Mouse (Mus musculus) C2C12 (cell line): ENCODE results near the gene Snrnp25. TPM values are rescaled to one million over a fixed set of nuclear protein-coding genes. Genes with fewer than 3 reads are reported as not detected.

Experiments used
- H3K27me3 ChIP-seq: one replicate; pipeline ENCODE4 v1.6.1; 2011; ENCODE audit not compliant: control insufficient read depth, insufficient read depth, insufficient read length
- H3K36me3 ChIP-seq: one replicate; pipeline ENCODE4 v1.6.1; 2011; ENCODE audit not compliant: control insufficient read depth, insufficient read depth
- H3K4me3 ChIP-seq: one replicate; pipeline ENCODE4 v1.5.1; 2011; ENCODE audit warnings: mild to moderate bottlenecking, control low read depth; ENCODE audit not compliant: poor library complexity, insufficient read depth, severe bottlenecking
- H3K79me2 ChIP-seq: one replicate; pipeline ENCODE4 v1.6.1; 2011; ENCODE audit not compliant: control insufficient read depth, insufficient read depth
- H3K79me3 ChIP-seq: one replicate; pipeline ENCODE4 v1.6.1; 2011; ENCODE audit warnings: low read depth, control low read depth
- H3ac ChIP-seq: one replicate; pipeline ENCODE3; 2011; ENCODE audit warnings: low read depth; ENCODE audit not compliant: control insufficient read depth, insufficient read length
- CEBPB ChIP-seq: IDR thresholded peaks from one replicate; pipeline ENCODE4 v1.6.1; 2011; ENCODE audit warnings: low read depth, mild to moderate bottlenecking, control low read depth, moderate library complexity
- CTCF ChIP-seq: IDR thresholded peaks from one replicate; pipeline ENCODE4 v1.5.1; 2011; ENCODE audit not compliant: control insufficient read depth, insufficient read depth, insufficient read length
- FOSL1 ChIP-seq: IDR thresholded peaks from one replicate; pipeline ENCODE4 v1.8.0; 2011; ENCODE audit warnings: mild to moderate bottlenecking, low read length; ENCODE audit not compliant: poor library complexity, insufficient read depth, severe bottlenecking
- MAX ChIP-seq: IDR thresholded peaks from one replicate; pipeline ENCODE4 v1.6.1; 2011; ENCODE audit warnings: mild to moderate bottlenecking, control low read depth
- MYOD1 ChIP-seq: IDR thresholded peaks from one replicate; pipeline ENCODE4 v1.6.1; 2011; ENCODE audit warnings: low read depth; ENCODE audit not compliant: control insufficient read depth, insufficient read length
- MYOG ChIP-seq: IDR thresholded peaks from one replicate; pipeline ENCODE4 v1.6.1; 2011; ENCODE audit not compliant: control insufficient read depth, insufficient read length; ENCODE audit errors: extremely low read depth
- USF1 ChIP-seq: IDR thresholded peaks from one replicate; pipeline ENCODE4 v1.6.1; 2011; ENCODE audit warnings: low read depth, mild to moderate bottlenecking, control low read depth, moderate library complexity
- long read RNA-seq, 2 experiments: library from polyadenylated mRNA; unstranded; transcript quantifications; one replicate each; pipeline ENCODE4 v2.0.0; 2019 to 2020
- polyA plus RNA-seq: library from polyadenylated mRNA; unstranded; fragments of >200 nt; fragmentation: generic; extraction: Trizol; gene quantifications from one replicate; pipeline ENCODE4 v1.2.1, GENCODE M21; 2012; ENCODE audit warnings: missing spikeins

Snrnp25 gene
- polyA plus RNA-seq, result 63.0 TPM
- long read RNA-seq, experiment 1, transcript Snrnp25-201 (5 exons, 821 nt), result major isoform, 31 of 35 reads
- long read RNA-seq, experiment 1, partial matches to known transcripts, result 1 of 35 reads
- long read RNA-seq, experiment 1, other reads (novel, unspliced or antisense), result 2 of 35 reads
- long read RNA-seq, experiment 2, transcript Snrnp25-201 (5 exons, 821 nt), result major isoform, 8 of 10 reads
- long read RNA-seq, experiment 2, partial matches to known transcripts, result 0 of 10 reads
- long read RNA-seq, experiment 2, other reads (novel, unspliced or antisense), result 2 of 10 reads

- H3K79me2 ChIP-seq, result no peaks in the 10 kb centered on the region
- H3ac ChIP-seq, result peak within 1 kb of the TSS; percentile 97
- H3K79me3 ChIP-seq, result no peaks in the 10 kb centered on the region
- H3K27me3 ChIP-seq, result no peaks in the 10 kb centered on the region
- H3K4me3 ChIP-seq, result peak within 1 kb of the TSS; percentile 45
- TF ChIP-seq FOSL1 (no peak), MAX (peak; percentile 77), MYOG (no peak), USF1 (peak; percentile 70), MYOD1 (no peak), CEBPB (no peak), CTCF (peak; percentile 33)
- H3K36me3 ChIP-seq, result peaks cover 26% of the 10 kb centered on the region
Measured at GRCm38 (mm10) chr11:32205058-32205873, at the start of gene Snrnp25. Gene Snrnp25, plus strand, starts transcription at chr11:32205415.

- Histone ChIP-seq H3K79me3 (no peaks in the 10 kb centered on the region), H3K36me3 (no peaks in the 10 kb centered on the region), H3ac (no peak overlapping the region), H3K27me3 (peaks cover 19% of the 10 kb centered on the region), H3K4me3 (no peak overlapping the region), H3K79me2 (no peaks in the 10 kb centered on the region)
- TF ChIP-seq MAX (no peak), CEBPB (no peak), FOSL1 (no peak), MYOD1 (no peak), MYOG (no peak), USF1 (no peak), CTCF (no peak)
Measured at GRCm38 (mm10) chr11:32156854-32157630, 48.2 kb upstream of the Snrnp25 start.

- no peaks in the 10 kb centered on the region for H3K79me3 ChIP-seq
Measured at GRCm38 (mm10) chr11:32157791-32158594, 47.2 kb upstream of the Snrnp25 start.

GRCm38 (mm10) chr11:32159176-32159575 is 46.0 kb upstream of the Snrnp25 start:
- Histone ChIP-seq H3K36me3 (no peaks in the 10 kb centered on the region), H3K4me3 (no peak overlapping the region), H3ac (no peak overlapping the region), H3K79me2 (no peaks in the 10 kb centered on the region), H3K79me3 (no peaks in the 10 kb centered on the region), H3K27me3 (peaks cover 23% of the 10 kb centered on the region)
- TF ChIP-seq FOSL1 (no peak), CTCF (no peak), CEBPB (no peak), MAX (no peak), MYOG (no peak), MYOD1 (no peak), USF1 (no peak)

More at GRCm38 (mm10) chr11:32157791-32158594, 47.2 kb upstream of the Snrnp25 start:
- H3K4me3 ChIP-seq, result no peak overlapping the region
- no peaks in the 10 kb centered on the region for H3K36me3 ChIP-seq
- no peak overlapping the region for H3ac ChIP-seq
- no peak for TF ChIP-seq MYOG
- no peak for TF ChIP-seq CEBPB
- no peak for TF ChIP-seq USF1
- no peak for TF ChIP-seq MAX
- no peak for TF ChIP-seq MYOD1
- no peak for TF ChIP-seq FOSL1
- no peak for TF ChIP-seq CTCF
- H3K79me2 ChIP-seq, result no peaks in the 10 kb centered on the region
- H3K27me3 ChIP-seq, result peaks cover 23% of the 10 kb centered on the region
